Mouse (Mus musculus) leukemia stem cell, adult 10-12 weeks (primary cell): ENCODE data around the gene LTO1. TPM values are rescaled to one million over a fixed set of nuclear protein-coding genes. Genes with fewer than 3 reads are reported as not detected.

Source experiments
- polyA plus RNA-seq: library from polyadenylated mRNA; stranded (reverse); fragments of >175 nt; gene quantifications from 2 replicates; pipeline ENCODE4 v1.2.3, GENCODE M21; 2012; ENCODE audit warnings: low replicate concordance

The LTO1 gene
- 5.4 and 6.9 TPM in 2 replicates for polyA plus RNA-seq

GRCm38 (mm10) chr7:144914948-144915750, at the start of gene LTO1:
LTO1 (plus strand) TSS chr7:144915100.

DNA sequence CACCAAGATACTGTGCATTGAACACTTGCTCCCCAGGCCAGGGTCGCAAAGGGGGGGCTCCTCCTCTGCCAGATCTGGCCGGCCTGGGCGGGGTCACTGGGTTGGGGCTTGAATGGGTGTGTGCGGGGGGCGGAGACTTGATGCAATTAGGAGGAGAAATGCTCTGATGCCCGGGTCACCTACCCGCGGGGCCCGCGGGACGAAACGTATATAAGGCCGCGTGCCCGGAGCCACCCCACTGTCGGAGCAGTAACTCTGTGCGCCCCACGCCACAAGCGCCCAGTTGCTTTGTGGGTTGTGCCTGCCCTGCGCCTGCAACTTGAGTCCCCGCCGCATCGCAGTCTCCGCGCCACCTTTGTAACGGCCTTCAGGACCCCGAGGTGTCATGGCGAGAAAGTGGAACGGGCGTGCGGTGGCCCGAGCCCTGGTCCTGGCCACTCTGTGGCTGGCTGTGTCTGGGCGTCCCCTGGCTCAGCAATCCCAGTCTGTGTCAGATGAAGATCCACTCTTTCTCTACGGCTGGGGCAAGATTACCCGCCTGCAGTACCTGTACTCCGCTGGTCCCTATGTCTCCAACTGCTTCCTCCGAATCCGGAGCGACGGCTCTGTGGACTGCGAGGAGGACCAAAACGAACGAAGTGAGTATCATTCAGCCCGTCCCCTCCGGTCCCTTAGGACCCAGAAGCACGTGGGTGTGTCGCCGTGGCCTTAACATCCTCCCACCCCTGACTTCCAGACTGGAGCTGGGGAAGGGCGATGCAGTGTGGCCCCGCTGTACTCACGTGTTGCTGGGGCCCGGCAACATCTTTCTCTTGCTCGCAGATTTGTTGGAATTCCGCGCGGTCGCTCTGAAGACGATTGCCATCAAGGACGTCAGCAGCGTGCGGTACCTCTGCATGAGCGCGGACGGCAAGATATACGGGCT, 18.3 kb upstream of the LTO1 start, which contains the start of gene Fgf15:
Gene Fgf15 (plus strand): TSS at position 238 of the 925 bp plus-strand sequence.

GRCm38 (mm10) chr7:144939344-144940002, 24.6 kb downstream of the LTO1 start, which contains the start of gene Ccnd1:
Ccnd1 (minus strand) TSS chr7:144939925.

Other genes with a start within 250 kb of the LTO1 start
- 4.5 and 8.2 TPM in 2 replicates for gene Ano1, start 163.1 kb upstream of the LTO1 start, polyA plus RNA-seq
- 0.10 and 0.16 TPM in 2 replicates for gene Fgf3, start 77.0 kb upstream of the LTO1 start, polyA plus RNA-seq
- not detected in 2 replicates for gene Fgf4, start 67.7 kb upstream of the LTO1 start, polyA plus RNA-seq
- 0.10 TPM in 1 of 2 replicates, not detected in the other for gene Fgf15, start 18.6 kb upstream of the LTO1 start, polyA plus RNA-seq
- 3.8 and 4.8 TPM in 2 replicates for gene Ccnd1, start 24.8 kb downstream of the LTO1 start, polyA plus RNA-seq